Mouse (Mus musculus): ENCODE measurements at regions not wholly inside any gene's neighbourhood (a gene's known extent, or its start where the extent isn't known, plus 50 kb on each side); places are given as distances from the start of the nearest gene placed in this dataset.

DNA sequence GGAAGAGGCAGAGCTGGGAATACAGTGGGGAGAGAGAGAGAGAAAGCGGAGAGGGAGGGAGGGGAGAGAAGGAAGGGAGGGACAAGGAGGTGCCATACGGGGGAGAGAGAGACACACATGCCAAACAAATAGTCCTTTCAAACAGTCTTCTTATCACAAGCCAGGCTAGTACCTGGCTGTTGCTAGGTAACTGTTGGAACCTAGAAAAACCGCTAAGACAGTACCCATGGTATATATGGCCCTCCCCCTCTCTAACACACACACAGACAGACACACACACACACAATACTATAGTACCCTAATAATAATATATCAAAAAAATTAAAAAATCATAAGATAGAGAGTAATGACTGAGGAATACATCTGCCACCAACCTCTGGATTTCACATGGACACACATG, 117.4 kb upstream of the Med14 start:
- TF ChIP-seq MAFK (IDR thresholded peaks at IDR 0.05; ENCODE audit: insufficient read depth, low read depth, low read length) (no peak), ZC3H11A (IDR thresholded peaks at IDR 0.05; ENCODE audit: borderline replicate concordance, low read depth, low read length) (no peak), HCFC1 (IDR thresholded peaks at IDR 0.05; ENCODE audit: borderline replicate concordance, insufficient read depth, low read length) (no peak)

All from ES-E14 (cell line).